9 mouse cellular contexts compared by ENCODE assay signal in genomic region chr6:30895819-30896194, GRCm38 (mm10). TPM values are rescaled to one million over a fixed set of nuclear protein-coding genes. Genes with fewer than 3 reads are reported as not detected.
DNase-seq lines count a peak whose midpoint lies in the region; ATAC-seq and TF ChIP-seq lines count a peak whose summit lies in the region.
"Had no signal": no experiment of that assay in that cellular context is flagged by ENCODE, and none has a peak within 500 bp of the region (broad histone marks: within the 10 kb centered on the region; RNA-seq: fewer than 3 reads in every experiment).

No protein-coding gene starts in this region.

- peak overlapping the region; percentile 66 for H3K4me3 ChIP-seq in heart, embryonic 11.5 days (ENCODE audit: low read depth, low read length)
- H3K4me3 ChIP-seq in testis, adult 2 months (ENCODE audit: control insufficient read depth, low read depth, low read length) = peak overlapping the region; percentile 94
- H3K4me3 ChIP-seq in forebrain, embryonic 10.5 days = peak overlapping the region; percentile 77
- H3K4me3 ChIP-seq in liver, embryonic 12.5 days = peak overlapping the region; percentile 83
- peak overlapping the region; percentile 82 for H3K4me3 ChIP-seq in stomach, postnatal 0 days (ENCODE audit: low read depth, low read length)

- H3K27ac ChIP-seq in heart, embryonic 11.5 days (ENCODE audit: low read depth, low read length) = peak overlapping the region; percentile 85
- H3K27ac ChIP-seq in testis, adult 2 months (ENCODE audit: control insufficient read depth, insufficient read depth, low read depth, low read length) = peak overlapping the region; percentile 84
- H3K27ac ChIP-seq in forebrain, embryonic 10.5 days = peak overlapping the region; percentile 98
- H3K27ac ChIP-seq in liver, embryonic 12.5 days = peak overlapping the region; percentile 93
- peak overlapping the region; percentile 96 for H3K27ac ChIP-seq in stomach, postnatal 0 days (replicated peaks)

- H3K4me2 ChIP-seq in heart, embryonic 11.5 days = peak overlapping the region; percentile 78
- peak overlapping the region; percentile 78 for H3K4me2 ChIP-seq in liver, embryonic 12.5 days
- peak overlapping the region; percentile 72 for H3K4me2 ChIP-seq in stomach, postnatal 0 days (replicated peaks; ENCODE audit: low read depth)

- peak overlapping the region; percentile 71 for H3K9ac ChIP-seq in heart, embryonic 11.5 days (ENCODE audit: low read depth, low read length)
- peak overlapping the region; percentile 87 for H3K9ac ChIP-seq in liver, embryonic 12.5 days
- H3K9ac ChIP-seq in stomach, postnatal 0 days (ENCODE audit: low read length) = peak overlapping the region; percentile 87

- ATAC-seq in heart, embryonic 11.5 days (replicated peaks; ENCODE audit: insufficient number of reproducible peaks, low FRiP score, low TSS enrichment) = no peak
- ATAC-seq in liver, embryonic 12.5 days = no peak
- no peak for ATAC-seq in stomach, postnatal 0 days (ENCODE audit: low FRiP score, low TSS enrichment)

- no peaks in the 10 kb centered on the region for H3K36me3 ChIP-seq in heart, embryonic 11.5 days (ENCODE audit: control insufficient read depth, insufficient read depth, low read length)
- H3K36me3 ChIP-seq in testis, adult 2 months (ENCODE audit: control insufficient read depth, insufficient read depth, low read length) = no peaks in the 10 kb centered on the region; the same call in 1 of the 2 replicates
- H3K36me3 ChIP-seq in forebrain, embryonic 10.5 days (replicated peaks) = peaks cover 12% of the 10 kb centered on the region
- no peaks in the 10 kb centered on the region for H3K36me3 ChIP-seq in liver, embryonic 12.5 days
- no peaks in the 10 kb centered on the region for H3K36me3 ChIP-seq in stomach, postnatal 0 days (ENCODE audit: control insufficient read depth, insufficient read depth, low read length)

- TF ChIP-seq POLR2A in testis, adult 2 months (IDR thresholded peaks at IDR 0.05; ENCODE audit: control insufficient read depth, low read depth, low read length) = no peak

- DNase-seq in heart, adult 18-20 months = no peak
- DNase-seq in testis, postnatal 14 days (ENCODE audit: low spot score) = no peak
- DNase-seq in forebrain, embryonic 10.5 days (ENCODE audit: extremely low spot score, low spot score) = no peak
- no peak for DNase-seq in stomach, postnatal 0 days (ENCODE audit: low spot score)
- DNase-seq in layer of hippocampus, adult 18-20 months (ENCODE audit: low spot score in 2 of 2) = no peak

- H3K4me1 ChIP-seq in heart, embryonic 11.5 days (ENCODE audit: control insufficient read depth, insufficient read depth, low read length) = peaks cover 9% of the 10 kb centered on the region; the same call in 1 of the 2 replicates
- H3K4me1 ChIP-seq in testis, adult 2 months (ENCODE audit: control insufficient read depth, insufficient read depth, low read length) = peaks cover 5% of the 10 kb centered on the region
- H3K4me1 ChIP-seq in forebrain, embryonic 10.5 days = peaks cover 17% of the 10 kb centered on the region
- peaks cover 26% of the 10 kb centered on the region for H3K4me1 ChIP-seq in liver, embryonic 12.5 days
- H3K4me1 ChIP-seq in stomach, postnatal 0 days (replicated peaks; ENCODE audit: control insufficient read depth, insufficient read depth) = 0 out of 2 replicates have a peak, but pooled peaks cover 2% of the 10 kb centered on the region

- no peak for TF ChIP-seq EP300 in stomach, postnatal 0 days (optimal IDR thresholded peaks at IDR 0.05)

- H3K27me3 ChIP-seq in heart, embryonic 11.5 days (ENCODE audit: control insufficient read depth, insufficient read depth, low read length) = no peaks in the 10 kb centered on the region
- no peaks in the 10 kb centered on the region for H3K27me3 ChIP-seq in testis, adult 2 months (ENCODE audit: control insufficient read depth, insufficient read depth, low read length)
- H3K27me3 ChIP-seq in forebrain, embryonic 10.5 days (ENCODE audit: poor library complexity, severe bottlenecking) = no peaks in the 10 kb centered on the region
- no peaks in the 10 kb centered on the region for H3K27me3 ChIP-seq in liver, embryonic 12.5 days (replicated peaks)
- no peaks in the 10 kb centered on the region for H3K27me3 ChIP-seq in stomach, postnatal 0 days (ENCODE audit: control insufficient read depth, insufficient read depth, low read length)

- no peak for TF ChIP-seq CTCF in testis, adult 2 months (IDR thresholded peaks at IDR 0.05; ENCODE audit: control insufficient read depth, insufficient read depth, insufficient replicate concordance, low read depth, low read length)
- TF ChIP-seq CTCF in stomach, postnatal 0 days (IDR thresholded peaks at IDR 0.05; ENCODE audit: low read depth) = no peak

- no peaks in the 10 kb centered on the region for H3K9me3 ChIP-seq in heart, embryonic 11.5 days (replicated peaks; ENCODE audit: control insufficient read depth, low read length)
- H3K9me3 ChIP-seq in forebrain, embryonic 10.5 days = no peaks in the 10 kb centered on the region
- H3K9me3 ChIP-seq in liver, embryonic 12.5 days (replicated peaks) = no peaks in the 10 kb centered on the region
- no peaks in the 10 kb centered on the region for H3K9me3 ChIP-seq in stomach, postnatal 0 days (ENCODE audit: control insufficient read depth, low read length)

- 25% methylated on average over 3 of the region's 3 CpGs for WGBS in heart, embryonic 11.5 days (ENCODE audit: insufficient replicate concordance)
- WGBS in forebrain, embryonic 10.5 days = 27% methylated on average over 3 of the region's 3 CpGs
- WGBS in liver, embryonic 12.5 days (ENCODE audit: insufficient replicate concordance) = 21% methylated on average over 3 of the region's 3 CpGs
- WGBS in stomach, postnatal 0 days = 16% methylated on average over 3 of the region's 3 CpGs

RNA-seq across cellular contexts. Expression of gene Copg2, which starts 0.8 kb away (rescaled TPM):
- 34.1 and 34.5 TPM in 2 replicates for polyA plus RNA-seq in heart, embryonic 11.5 days (2014; fragmentation: Nextera tagmentation; extraction: Ambion mirVana)
- total RNA-seq in heart, adult 18-20 months (2021) = 10 to 100 TPM; 36.9 to 41.8 TPM
- 21.6 and 24.8 TPM in 2 replicates for polyA plus RNA-seq in testis, adult 2 months (2012; rRNA removed)
- polyA plus RNA-seq in forebrain, embryonic 10.5 days (2016; fragmentation: Nextera tagmentation; extraction: Ambion mirVana) = 29.7 and 31.0 TPM in 2 replicates
- polyA plus RNA-seq in liver, embryonic 12.5 days (2016; fragmentation: Nextera tagmentation; extraction: Ambion mirVana) = 10.4 and 10.5 TPM in 2 replicates
- 15.4 and 16.4 TPM in 2 replicates for polyA plus RNA-seq in stomach, postnatal 0 days (2015; fragmentation: Nextera tagmentation; extraction: Ambion mirVana)
- total RNA-seq in layer of hippocampus, adult 18-20 months (2021) = 10 to 100 TPM; 86.9 to 92.5 TPM

RNA-seq across cellular contexts. Expression of gene Tsga13, which starts 19.6 kb away (rescaled TPM):
- 0.23 TPM in 1 of 2 replicates, not detected in the other for polyA plus RNA-seq in heart, embryonic 11.5 days (2014; fragmentation: Nextera tagmentation; extraction: Ambion mirVana)
- not detected for total RNA-seq in heart, adult 18-20 months (2021)
- polyA plus RNA-seq in testis, adult 2 months (2012; rRNA removed) = 15.3 and 20.9 TPM in 2 replicates
- 0.17 TPM in 1 of 2 replicates, not detected in the other for polyA plus RNA-seq in forebrain, embryonic 10.5 days (2016; fragmentation: Nextera tagmentation; extraction: Ambion mirVana)
- polyA plus RNA-seq in liver, embryonic 12.5 days (2016; fragmentation: Nextera tagmentation; extraction: Ambion mirVana) = not detected in 2 replicates
- polyA plus RNA-seq in stomach, postnatal 0 days (2015; fragmentation: Nextera tagmentation; extraction: Ambion mirVana) = 0.22 and 0.23 TPM in 2 replicates
- total RNA-seq in layer of hippocampus, adult 18-20 months (2021) = not detected
- total RNA-seq: adrenal gland, postnatal 36 days had no signal

Comparison
In these comparisons a context has a peak if more than half of its experiments do, and no peak if none do; other contexts are left out.
1. RNA of gene Tsga13, which starts 19.6 kb away (polyA plus RNA-seq): 15.3 to 20.9 TPM in testis, adult 2 months; 0.23 TPM in heart, embryonic 11.5 days, 0.22 to 0.23 TPM in stomach, postnatal 0 days, 0.17 TPM in forebrain, embryonic 10.5 days and not detected in liver, embryonic 12.5 days; every median in the first group is over 10 times any median in the second.
2. Peak in every context shown above with its lines, with median percentiles within 50 percentile points of each other: H3K27ac ChIP-seq, H3K4me2 ChIP-seq, H3K4me3 ChIP-seq and H3K9ac ChIP-seq.